Mouse (Mus musculus): ENCODE measurements around the gene Catsper2. TPM values are rescaled to one million over a fixed set of nuclear protein-coding genes. Genes with fewer than 3 reads are reported as not detected.

Gene Catsper2
- polyA plus RNA-seq, 1 experiment: 6.6 TPM

DNA sequence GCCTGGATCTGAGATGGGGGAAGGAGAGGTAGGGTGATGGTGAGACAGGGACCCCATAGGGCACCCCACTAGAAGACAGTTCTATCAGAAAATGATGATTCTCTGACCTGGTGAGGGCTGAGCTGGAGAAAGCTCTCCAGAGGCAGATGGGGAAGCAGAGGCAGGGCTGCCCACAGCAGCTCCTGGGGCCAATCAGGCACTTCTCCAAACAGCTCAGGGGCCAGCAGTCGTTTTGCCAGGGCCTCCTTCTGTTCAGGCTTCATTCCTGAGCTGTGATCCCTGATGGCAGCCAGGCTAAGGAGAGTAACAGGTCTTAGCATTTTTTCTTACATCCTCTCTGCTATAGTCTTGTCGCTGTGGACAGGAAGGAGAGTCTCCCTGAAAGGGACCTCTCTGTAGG lies 38.8 kb downstream of the Catsper2 start:
- no peak for TF ChIP-seq CTCF (IDR thresholded peaks at IDR 0.05; ENCODE audit: borderline replicate concordance, extremely low read depth, insufficient read depth, insufficient read length)
- no peak for TF ChIP-seq POLR2A (IDR thresholded peaks at IDR 0.05; ENCODE audit: borderline replicate concordance, extremely low read depth, insufficient read depth, insufficient read length, poor library complexity, severe bottlenecking)
- no peak for DNase-seq (ENCODE audit: low read depth)

DNA sequence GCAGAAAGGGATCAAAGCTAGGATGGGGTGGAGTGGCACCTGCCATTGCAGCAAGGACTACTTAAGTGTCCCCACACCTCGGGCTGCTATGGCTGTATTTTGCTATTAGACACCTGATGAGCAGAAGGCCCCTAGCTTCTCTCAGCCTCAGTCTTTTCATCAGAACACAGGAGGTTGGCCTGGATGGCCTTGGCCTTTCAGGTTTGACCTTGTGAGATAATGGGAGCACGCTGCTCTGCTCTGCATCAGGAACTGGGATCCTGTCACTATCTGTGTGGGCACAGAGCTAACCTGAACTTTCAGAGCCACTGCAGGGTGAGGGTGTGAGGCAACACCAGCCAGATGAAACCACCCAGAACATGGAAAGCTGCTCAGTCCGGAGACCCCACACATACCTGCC lies 41.3 kb downstream of the Catsper2 start:
- TF ChIP-seq POLR2A (IDR thresholded peaks at IDR 0.05; ENCODE audit: borderline replicate concordance, extremely low read depth, insufficient read depth, insufficient read length, poor library complexity, severe bottlenecking) (no peak), CTCF (IDR thresholded peaks at IDR 0.05; ENCODE audit: borderline replicate concordance, extremely low read depth, insufficient read depth, insufficient read length) (no peak)
- DNase-seq (ENCODE audit: low read depth): no peak

DNA sequence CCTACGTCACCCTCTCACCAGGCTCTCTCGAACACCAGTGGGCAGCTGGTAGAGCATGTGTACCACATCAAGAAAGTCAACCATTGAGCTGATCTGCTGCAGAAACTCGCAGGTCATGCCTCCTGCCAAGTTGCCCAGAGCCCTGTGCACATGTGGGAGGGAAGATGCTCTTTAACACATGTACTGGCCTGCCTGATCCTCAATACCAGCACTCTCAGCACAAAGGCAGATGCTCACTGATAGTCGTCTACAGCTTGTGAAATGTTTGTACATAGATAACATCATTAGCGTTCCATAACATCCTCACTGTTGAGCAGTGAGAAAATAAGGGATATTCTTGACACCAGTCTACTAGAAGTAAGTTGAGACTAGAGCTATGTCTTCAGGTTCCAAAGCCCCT lies 42.7 kb downstream of the Catsper2 start:
- TF ChIP-seq CTCF (IDR thresholded peaks at IDR 0.05; ENCODE audit: borderline replicate concordance, extremely low read depth, insufficient read depth, insufficient read length) (no peak), POLR2A (IDR thresholded peaks at IDR 0.05; ENCODE audit: borderline replicate concordance, extremely low read depth, insufficient read depth, insufficient read length, poor library complexity, severe bottlenecking) (no peak)
- DNase-seq (ENCODE audit: low read depth): no peak

DNA sequence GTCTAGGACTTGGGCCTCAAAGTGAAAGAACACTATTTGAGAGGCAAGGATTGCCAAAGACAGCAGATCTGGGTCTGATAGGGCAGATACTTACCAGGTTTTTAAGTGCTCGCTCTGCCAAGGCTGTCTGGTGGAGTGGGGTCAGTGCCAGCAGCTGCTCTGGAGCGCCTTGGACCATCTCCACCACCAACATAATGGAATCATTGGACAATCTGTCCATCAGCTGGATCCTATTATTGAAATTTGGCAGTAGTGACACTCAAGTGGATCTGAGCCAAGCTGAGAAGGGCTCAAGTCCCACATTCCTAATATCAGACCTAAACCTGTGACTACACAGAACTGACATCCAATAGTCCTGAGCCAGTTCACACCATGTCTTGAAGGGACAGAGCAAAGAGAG lies 44.8 kb downstream of the Catsper2 start:
- no peak for TF ChIP-seq CTCF (IDR thresholded peaks at IDR 0.05; ENCODE audit: borderline replicate concordance, extremely low read depth, insufficient read depth, insufficient read length)
- no peak for TF ChIP-seq POLR2A (IDR thresholded peaks at IDR 0.05; ENCODE audit: borderline replicate concordance, extremely low read depth, insufficient read depth, insufficient read length, poor library complexity, severe bottlenecking)
- peak; percentile 60 for DNase-seq (ENCODE audit: low read depth)

DNA sequence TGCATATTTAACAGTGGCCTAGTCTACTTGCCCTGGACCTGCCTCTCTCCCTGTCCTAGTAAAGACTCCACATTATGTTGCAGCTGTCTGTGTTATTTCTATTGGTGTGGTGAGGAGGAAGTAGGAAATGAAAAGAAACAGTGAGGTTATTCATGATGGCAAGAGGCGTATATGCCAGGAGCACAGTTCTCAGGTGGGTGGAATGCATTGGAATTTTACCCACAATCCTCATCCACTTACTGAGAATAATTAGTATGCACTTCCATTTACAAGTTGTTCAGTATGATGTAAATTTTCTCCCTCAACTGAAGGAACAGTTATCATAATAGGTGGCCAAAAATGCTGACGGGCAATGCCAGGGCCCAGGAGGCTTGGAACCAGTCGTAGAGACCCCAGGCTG lies 49.9 kb downstream of the Catsper2 start:
- DNase-seq (ENCODE audit: low read depth): no peak
- no peak for TF ChIP-seq POLR2A (IDR thresholded peaks at IDR 0.05; ENCODE audit: borderline replicate concordance, extremely low read depth, insufficient read depth, insufficient read length, poor library complexity, severe bottlenecking)
- no peak for TF ChIP-seq CTCF (IDR thresholded peaks at IDR 0.05; ENCODE audit: borderline replicate concordance, extremely low read depth, insufficient read depth, insufficient read length)

DNA sequence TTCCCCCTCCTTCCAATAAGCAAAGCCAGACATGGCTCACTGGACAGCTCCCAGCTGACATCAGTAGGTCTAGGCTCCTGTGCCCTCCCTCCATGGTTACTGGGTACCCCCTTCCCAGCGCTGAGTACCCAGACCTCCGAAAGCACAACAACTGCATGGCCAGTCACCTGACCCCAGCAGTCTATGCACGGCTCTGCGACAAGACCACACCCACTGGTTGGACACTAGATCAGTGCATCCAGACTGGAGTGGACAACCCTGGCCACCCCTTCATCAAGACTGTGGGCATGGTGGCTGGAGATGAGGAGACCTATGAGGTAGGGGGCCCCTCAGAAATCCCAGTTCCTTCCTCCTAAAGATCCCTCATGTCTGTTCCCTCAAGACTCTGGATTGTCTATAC lies 54.1 kb downstream of the Catsper2 start:
- DNase-seq (ENCODE audit: low read depth): no peak
- no peak for TF ChIP-seq CTCF (IDR thresholded peaks at IDR 0.05; ENCODE audit: borderline replicate concordance, extremely low read depth, insufficient read depth, insufficient read length)
- TF ChIP-seq POLR2A (IDR thresholded peaks at IDR 0.05; ENCODE audit: borderline replicate concordance, extremely low read depth, insufficient read depth, insufficient read length, poor library complexity, severe bottlenecking): no peak

DNA sequence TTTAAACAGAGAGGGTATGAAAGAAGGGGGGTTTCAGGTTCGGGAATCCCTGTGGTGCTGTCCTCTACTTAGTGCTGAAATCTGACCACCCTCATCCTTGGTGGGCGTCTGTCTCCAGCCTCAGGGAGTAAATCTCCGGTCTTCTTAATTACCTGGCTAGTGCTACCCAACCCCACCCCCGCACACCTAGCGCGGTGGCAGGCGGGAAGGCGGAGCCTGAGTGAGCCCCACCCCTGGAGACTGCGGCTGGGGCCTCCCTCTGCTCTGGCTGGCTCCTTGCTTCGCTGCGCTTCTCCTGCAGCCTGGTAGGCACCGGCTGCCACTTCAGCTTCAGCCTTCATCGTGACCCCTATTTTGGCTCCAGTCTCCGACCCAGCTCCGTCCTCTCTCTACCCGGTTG lies 55.2 kb downstream of the Catsper2 start:
- peak; percentile 65 for DNase-seq (ENCODE audit: low read depth)
- TF ChIP-seq POLR2A (IDR thresholded peaks at IDR 0.05; ENCODE audit: borderline replicate concordance, extremely low read depth, insufficient read depth, insufficient read length, poor library complexity, severe bottlenecking): no peak
- TF ChIP-seq CTCF (IDR thresholded peaks at IDR 0.05; ENCODE audit: borderline replicate concordance, extremely low read depth, insufficient read depth, insufficient read length): no peak

DNA sequence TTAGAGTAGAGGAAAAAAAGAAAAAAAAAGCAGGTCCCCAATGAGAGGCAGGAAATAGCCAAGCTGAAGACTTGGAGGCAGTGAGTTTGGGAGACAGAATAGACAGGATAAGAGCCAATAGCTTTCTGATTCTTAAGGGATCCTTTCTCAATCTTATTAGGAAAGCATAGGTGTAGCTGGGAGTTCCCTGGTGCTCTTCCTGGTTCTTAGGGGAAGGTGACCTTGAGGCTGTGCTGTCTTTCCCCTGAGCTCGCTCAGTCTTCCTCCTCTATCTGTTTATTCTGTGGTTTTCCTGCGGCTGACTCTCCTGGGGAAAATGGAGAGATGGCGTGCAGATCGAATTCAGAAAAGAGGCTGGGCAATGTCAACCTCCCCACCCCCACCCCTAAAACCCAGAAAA lies 55.6 kb downstream of the Catsper2 start:
- no peak for DNase-seq (ENCODE audit: low read depth)
- no peak for TF ChIP-seq CTCF (IDR thresholded peaks at IDR 0.05; ENCODE audit: borderline replicate concordance, extremely low read depth, insufficient read depth, insufficient read length)
- no peak for TF ChIP-seq POLR2A (IDR thresholded peaks at IDR 0.05; ENCODE audit: borderline replicate concordance, extremely low read depth, insufficient read depth, insufficient read length, poor library complexity, severe bottlenecking)

DNA sequence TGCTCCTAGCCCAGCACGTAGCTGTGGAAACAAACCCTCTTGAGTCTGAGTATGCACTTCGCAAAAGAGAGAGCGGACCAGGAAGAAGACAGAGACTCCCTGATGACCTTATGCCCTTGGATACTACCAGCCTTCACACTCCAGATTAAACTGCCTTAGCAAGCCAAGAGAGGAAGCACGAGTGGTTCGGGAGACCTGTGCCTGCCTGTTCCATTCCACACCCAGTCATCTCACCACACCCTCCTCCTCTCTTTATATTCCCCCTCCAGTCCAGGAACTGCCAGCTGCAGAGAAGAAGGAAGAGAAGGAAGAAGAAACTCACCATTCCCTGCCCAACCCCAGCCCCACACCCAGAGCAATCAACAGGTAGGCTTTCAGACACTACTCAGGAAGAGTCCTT lies 56.1 kb downstream of the Catsper2 start, which contains the start of gene Ckmt1:
Gene Ckmt1 (plus strand): TSS at position 221 of the 400 bp plus-strand sequence.
- no peak for DNase-seq (ENCODE audit: low read depth)
- TF ChIP-seq POLR2A (IDR thresholded peaks at IDR 0.05; ENCODE audit: borderline replicate concordance, extremely low read depth, insufficient read depth, insufficient read length, poor library complexity, severe bottlenecking): no peak
- TF ChIP-seq CTCF (IDR thresholded peaks at IDR 0.05; ENCODE audit: borderline replicate concordance, extremely low read depth, insufficient read depth, insufficient read length): no peak

DNA sequence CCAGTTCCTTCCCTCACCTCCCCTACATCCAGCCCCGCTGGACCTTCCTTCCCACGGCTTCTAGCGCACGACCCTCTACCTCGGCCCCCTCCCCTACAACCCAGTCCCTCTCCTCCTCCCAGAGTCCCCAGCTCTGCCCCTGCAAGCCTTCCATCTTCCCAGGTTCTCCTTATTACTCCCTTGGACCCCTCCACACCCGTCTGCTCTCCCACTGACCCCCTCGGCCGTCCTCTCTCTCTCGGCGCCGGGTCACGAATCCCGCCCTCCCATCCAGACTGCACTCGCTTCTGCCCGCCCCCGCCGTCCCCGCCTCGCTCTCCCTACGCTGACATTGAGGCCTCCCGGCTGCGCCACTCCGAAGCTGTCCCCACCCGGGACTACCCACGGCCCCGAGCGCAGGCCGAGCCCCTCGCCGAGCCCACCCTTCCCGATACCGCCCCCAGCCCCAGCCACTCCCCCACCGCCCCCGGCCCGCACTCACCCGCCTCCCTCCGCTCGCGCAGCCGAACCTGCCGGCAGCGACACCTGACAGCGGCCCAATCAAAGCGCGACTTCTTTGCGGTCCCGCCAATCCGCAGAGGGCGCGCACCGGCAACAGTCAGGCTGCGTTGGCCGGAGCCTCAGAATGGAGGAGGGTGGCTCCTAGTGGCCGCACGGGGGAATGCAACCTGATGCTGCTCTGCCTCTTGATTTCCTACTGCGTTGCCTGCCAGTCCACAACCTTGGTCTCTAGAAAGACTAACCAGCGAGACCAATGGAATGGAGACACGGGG lies 58.6 kb downstream of the Catsper2 start, which contains the start of gene Ppip5k1:
Gene Ppip5k1 (minus strand): TSS at position 577 of the 773 bp plus-strand sequence.
- peak; percentile 99 for DNase-seq (ENCODE audit: low read depth)

DNA sequence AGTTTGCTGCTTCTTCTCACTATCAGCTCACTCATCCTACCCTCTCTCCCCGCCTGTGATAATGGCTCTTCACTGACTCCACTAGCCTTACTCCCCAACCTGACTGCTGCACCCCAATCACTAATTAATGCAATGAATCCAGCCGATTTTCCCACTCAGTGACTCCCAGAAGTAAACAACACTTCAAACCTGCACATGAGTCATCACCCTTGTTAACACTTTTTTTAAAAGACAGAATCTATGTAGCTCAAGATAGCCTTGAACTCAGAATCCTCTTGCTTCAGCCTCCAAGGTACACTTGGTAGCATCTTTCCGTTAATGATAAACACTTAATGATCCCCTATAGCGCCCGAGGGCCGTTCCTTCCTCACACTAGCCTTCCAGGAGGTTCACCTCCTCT lies 59.2 kb downstream of the Catsper2 start:
- TF ChIP-seq POLR2A (IDR thresholded peaks at IDR 0.05; ENCODE audit: borderline replicate concordance, extremely low read depth, insufficient read depth, insufficient read length, poor library complexity, severe bottlenecking) (no peak), CTCF (IDR thresholded peaks at IDR 0.05; ENCODE audit: borderline replicate concordance, extremely low read depth, insufficient read depth, insufficient read length) (no peak)
- DNase-seq (ENCODE audit: low read depth): no peak

More for the DNA sequence above, 58.6 kb downstream of the Catsper2 start, which contains the start of gene Ppip5k1:
- TF ChIP-seq CTCF (IDR thresholded peaks at IDR 0.05; ENCODE audit: borderline replicate concordance, extremely low read depth, insufficient read depth, insufficient read length) (peak; percentile 97), POLR2A (IDR thresholded peaks at IDR 0.05; ENCODE audit: borderline replicate concordance, extremely low read depth, insufficient read depth, insufficient read length, poor library complexity, severe bottlenecking) (peak; percentile 65; the same call in 1 of the 2 replicates)

DNA sequence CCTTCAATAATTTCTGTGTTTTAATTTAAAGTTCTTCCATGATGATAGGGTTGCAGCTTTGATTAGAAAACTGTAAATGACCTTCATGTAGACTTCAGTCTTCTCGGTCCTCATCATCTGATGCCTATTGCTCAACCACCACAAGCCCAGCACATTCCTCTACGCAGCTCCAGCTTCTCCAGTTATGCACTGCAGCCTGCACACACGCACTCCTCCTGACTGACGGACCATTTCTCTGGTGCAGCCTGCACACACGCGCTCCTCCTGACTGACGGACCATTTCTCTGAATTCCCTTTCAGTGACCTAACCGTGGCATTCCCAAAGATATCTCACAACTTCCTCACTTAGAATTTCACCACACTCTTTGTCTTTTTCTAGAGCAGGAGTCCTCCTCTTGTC lies 60.4 kb downstream of the Catsper2 start:
- no peak for TF ChIP-seq CTCF (IDR thresholded peaks at IDR 0.05; ENCODE audit: borderline replicate concordance, extremely low read depth, insufficient read depth, insufficient read length)
- TF ChIP-seq POLR2A (IDR thresholded peaks at IDR 0.05; ENCODE audit: borderline replicate concordance, extremely low read depth, insufficient read depth, insufficient read length, poor library complexity, severe bottlenecking): no peak
- DNase-seq (ENCODE audit: low read depth): no peak

Other genes starting within 250 kb of the Catsper2 start
- 50.9 and 67.7 TPM in 2 replicates for gene Tubgcp4, start 243.1 kb downstream of the Catsper2 start, polyA plus RNA-seq (2012; rRNA removed)
- gene Zscan29, start 242.7 kb downstream of the Catsper2 start, polyA plus RNA-seq (2012; rRNA removed): 4.9 and 6.3 TPM in 2 replicates
- gene Trp53bp1, start 142.4 kb downstream of the Catsper2 start, polyA plus RNA-seq (2012; rRNA removed): 142 and 175 TPM in 2 replicates
- 13.7 and 23.4 TPM in 2 replicates for gene Map1a, start 124.2 kb downstream of the Catsper2 start, polyA plus RNA-seq (2012; rRNA removed)
- gene Ppip5k1, start 58.4 kb downstream of the Catsper2 start, polyA plus RNA-seq (2012; rRNA removed): 22.1 and 25.8 TPM in 2 replicates
- 39.0 and 49.9 TPM in 2 replicates for gene Ckmt1, start 56.1 kb downstream of the Catsper2 start, polyA plus RNA-seq (2012; rRNA removed)
- 0.04 TPM in 1 of 2 replicates, not detected in the other for gene Strc, start 26.6 kb downstream of the Catsper2 start, polyA plus RNA-seq (2012; rRNA removed)
- 168 and 174 TPM in 2 replicates for gene Pdia3, start within 50 bp of the Catsper2 start, polyA plus RNA-seq (2012; rRNA removed)
- gene Ell3, start 30.5 kb upstream of the Catsper2 start, polyA plus RNA-seq (2012; rRNA removed): 0.25 and 0.26 TPM in 2 replicates
- 296 and 465 TPM in 2 replicates for gene Serf2, start 35.4 kb upstream of the Catsper2 start, polyA plus RNA-seq (2012; rRNA removed)
- gene Hypk, start 39.5 kb upstream of the Catsper2 start, polyA plus RNA-seq (2012; rRNA removed): 31.6 and 32.1 TPM in 2 replicates
- gene Serinc4, start 43.0 kb upstream of the Catsper2 start, polyA plus RNA-seq (2012; rRNA removed): 4.8 and 7.9 TPM in 2 replicates
- 17.2 and 28.0 TPM in 2 replicates for gene Mfap1b, start 60.3 kb upstream of the Catsper2 start, polyA plus RNA-seq (2012; rRNA removed)
- gene Mfap1a, start 92.9 kb upstream of the Catsper2 start, polyA plus RNA-seq (2012; rRNA removed): 10.8 and 18.4 TPM in 2 replicates
- gene Wdr76, start 92.9 kb upstream of the Catsper2 start, polyA plus RNA-seq (2012; rRNA removed): 7.7 and 10.6 TPM in 2 replicates